Mouse (Mus musculus) forebrain, embryonic 13.5 days (tissue): ENCODE data around the gene Hcrtr1. TPM values are rescaled to one million over a fixed set of nuclear protein-coding genes. Genes with fewer than 3 reads are reported as not detected.

Experiments
- ATAC-seq: fragments of 200-750 bp; cut with Nextera tagmentation; 2 replicates; pipeline ENCODE4 v1.8.0; 2017
- H3K27ac ChIP-seq: fragments of 300-500 bp; sonication (generic); 2 replicates; pipeline ENCODE4 v1.5.1; 2015; ENCODE audit warnings: inconsistent platforms, mild to moderate bottlenecking, moderate library complexity
- H3K27me3 ChIP-seq: fragments of 300-500 bp; sonication (generic); 2 replicates; pipeline ENCODE4 v1.6.1; 2015; ENCODE audit warnings: mild to moderate bottlenecking, inconsistent platforms
- H3K36me3 ChIP-seq: fragments of 300-500 bp; sonication (generic); 2 replicates; pipeline ENCODE4 v1.6.1; 2015; ENCODE audit warnings: mild to moderate bottlenecking, inconsistent platforms; ENCODE audit not compliant: poor library complexity, severe bottlenecking
- H3K4me1 ChIP-seq: fragments of 300-500 bp; sonication (generic); 2 replicates; pipeline ENCODE4 v1.6.1; 2015; ENCODE audit warnings: inconsistent platforms
- H3K4me2 ChIP-seq: fragments of 300-500 bp; sonication (generic); 2 replicates; pipeline ENCODE4 v1.6.1; 2015; ENCODE audit warnings: inconsistent platforms, mild to moderate bottlenecking, moderate library complexity
- H3K4me3 ChIP-seq: fragments of 300-500 bp; sonication (generic); 2 replicates; pipeline ENCODE4 v1.5.1; 2015; ENCODE audit warnings: mild to moderate bottlenecking, inconsistent platforms
- H3K9ac ChIP-seq: fragments of 300-500 bp; sonication (generic); 2 replicates; pipeline ENCODE4 v1.6.1; 2015; ENCODE audit warnings: mild to moderate bottlenecking, inconsistent platforms
- H3K9me3 ChIP-seq: fragments of 300-500 bp; sonication (generic); replicated peaks from 2 replicates; pipeline ENCODE4 v1.6.1; 2016; ENCODE audit warnings: inconsistent platforms
- WGBS: fragments of 180-500 bp; shearing (Covaris S2); methylation state at CpG from one replicate; pipeline ENCODE4 v1.1.7; 2015; 5-methylcytosine and 5-hydroxymethylcytosine counted together
- polyA plus RNA-seq: library from polyadenylated mRNA; unstranded; fragments of >200 nt; fragmentation: Nextera tagmentation; extraction: Ambion mirVana; gene quantifications from 2 replicates; pipeline ENCODE4 v1.2.1, GENCODE M21; 2015

Hcrtr1 gene
- polyA plus RNA-seq, 1 experiment from 2014 or later, result not detected

- H3K9me3 ChIP-seq, result no peaks in the 10 kb centered on the region
- 0 out of 2 replicates have a peak, but pooled peaks cover 8% of the 10 kb centered on the region for H3K27me3 ChIP-seq
- H3K27ac ChIP-seq, result no peak overlapping the region
- H3K4me1 ChIP-seq, result peaks cover 16% of the 10 kb centered on the region
- no peak overlapping the region for H3K4me2 ChIP-seq
- no peak overlapping the region for H3K9ac ChIP-seq
- H3K4me3 ChIP-seq, result no peak overlapping the region
- 86% methylated on average over 3 of the region's 3 CpGs for WGBS
- H3K36me3 ChIP-seq, result no peaks in the 10 kb centered on the region
- no peak for ATAC-seq
Observed at GRCm38 (mm10) chr4:130108929-130109328, 30.2 kb downstream of the Hcrtr1 start.

DNA sequence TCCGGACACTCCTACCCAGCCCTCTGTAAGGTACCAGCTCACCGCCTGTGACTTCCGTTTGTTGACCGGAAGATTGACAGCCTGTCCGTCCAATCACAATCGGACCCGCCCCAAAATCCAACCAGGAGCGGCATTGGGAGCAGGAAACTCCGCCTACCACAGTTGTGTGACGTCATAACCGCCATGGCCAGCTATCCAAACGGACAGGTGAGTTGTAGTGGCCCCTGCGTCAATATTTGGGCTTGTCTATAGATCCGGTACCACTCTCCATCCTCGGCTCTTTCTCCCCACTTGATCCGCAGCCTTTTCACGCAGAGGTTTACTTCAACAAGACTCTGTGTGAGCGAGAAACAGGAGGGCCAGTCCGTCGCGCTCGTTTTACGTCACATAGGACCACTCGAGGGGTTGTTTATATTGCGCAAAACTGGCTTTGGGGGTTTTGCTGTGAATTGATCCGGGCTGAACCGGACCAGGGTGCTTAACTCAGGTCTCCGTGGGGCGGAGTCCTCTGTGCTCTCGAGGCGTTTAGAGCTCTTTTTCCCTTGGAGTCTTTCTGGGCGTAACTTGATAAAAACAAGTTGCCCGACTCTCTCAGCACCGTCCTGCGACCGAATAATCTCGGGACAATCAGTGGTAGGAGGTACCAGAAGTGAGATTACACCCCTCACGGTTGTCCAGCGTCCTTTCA, 31.6 kb downstream of the Hcrtr1 start:
- H3K27me3 ChIP-seq, result 0 out of 2 replicates have a peak, but pooled peaks cover 8% of the 10 kb centered on the region
- peak overlapping the region; percentile 69 for H3K4me3 ChIP-seq
- H3K4me2 ChIP-seq, result peak overlapping the region; percentile 73
- H3K27ac ChIP-seq, result no peak overlapping the region
- peak; percentile 99 for ATAC-seq
- H3K36me3 ChIP-seq, result no peaks in the 10 kb centered on the region
- no peaks in the 10 kb centered on the region for H3K9me3 ChIP-seq
- under 1% methylated on average over 39 of the region's 39 CpGs for WGBS
- H3K9ac ChIP-seq, result peak overlapping the region; percentile 66
- H3K4me1 ChIP-seq, result peaks cover 16% of the 10 kb centered on the region

DNA sequence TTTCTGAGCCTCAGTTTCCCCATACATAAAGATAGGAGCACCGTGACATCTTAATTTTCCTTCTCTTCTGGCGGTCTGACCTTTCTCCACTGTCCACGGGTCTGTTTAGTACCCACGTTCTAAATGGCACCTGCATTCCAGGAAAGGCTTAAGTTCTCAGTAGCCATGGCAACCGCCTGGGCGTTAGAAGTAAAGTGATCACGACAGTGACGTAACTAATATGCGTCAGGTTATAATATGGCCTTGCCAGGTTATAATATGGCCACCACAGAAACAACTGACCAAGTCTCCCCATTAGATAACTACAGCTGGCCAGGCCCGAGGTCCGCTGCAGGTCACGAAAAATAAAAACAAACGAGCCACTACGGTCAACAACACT, 32.1 kb downstream of the Hcrtr1 start:
- Histone ChIP-seq H3K4me3 (peak overlapping the region; percentile 69), H3K4me2 (peak overlapping the region; percentile 73), H3K36me3 (no peaks in the 10 kb centered on the region), H3K9me3 (no peaks in the 10 kb centered on the region), H3K27ac (no peak overlapping the region), H3K4me1 (peaks cover 21% of the 10 kb centered on the region), H3K9ac (no peak overlapping the region), H3K27me3 (0 out of 2 replicates have a peak, but pooled peaks cover 8% of the 10 kb centered on the region)
- peak; percentile 67 for ATAC-seq
- WGBS, result 12% methylated on average over 14 of the region's 14 CpGs

DNA sequence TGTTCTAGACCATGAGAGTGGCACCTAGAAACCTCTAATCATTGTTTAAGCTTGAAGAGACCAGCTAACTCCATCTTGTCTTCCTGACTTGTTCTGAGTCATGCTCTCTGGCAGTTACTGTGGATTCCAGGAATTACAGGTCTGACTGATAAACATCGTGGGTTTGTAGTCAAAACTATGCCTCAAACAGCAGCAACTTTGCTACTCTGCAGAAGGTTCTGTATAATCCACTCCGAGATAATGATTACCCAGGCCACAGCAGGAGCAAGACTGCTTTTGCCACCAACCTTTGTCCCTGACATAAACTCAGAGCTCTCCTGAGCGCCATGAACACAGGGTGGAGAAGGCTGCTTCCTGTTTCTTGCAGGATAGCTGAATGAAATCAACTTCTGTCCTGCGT, 34.6 kb downstream of the Hcrtr1 start:
- no peak for ATAC-seq
- peaks cover 32% of the 10 kb centered on the region for H3K4me1 ChIP-seq
- no peak overlapping the region for H3K27ac ChIP-seq
- no peak overlapping the region for H3K4me2 ChIP-seq
- WGBS, result 85% methylated on average over 4 of the region's 4 CpGs
- H3K9ac ChIP-seq, result no peak overlapping the region
- peaks cover 18% of the 10 kb centered on the region for H3K27me3 ChIP-seq
- no peaks in the 10 kb centered on the region for H3K36me3 ChIP-seq
- no peaks in the 10 kb centered on the region for H3K9me3 ChIP-seq
- no peak overlapping the region for H3K4me3 ChIP-seq

GRCm38 (mm10) chr4:130103632-130104031, 35.5 kb downstream of the Hcrtr1 start:
- peaks cover 28% of the 10 kb centered on the region for H3K4me1 ChIP-seq
- H3K9ac ChIP-seq, result no peak overlapping the region
- H3K4me3 ChIP-seq, result no peak overlapping the region
- H3K4me2 ChIP-seq, result no peak overlapping the region
- ATAC-seq, result no peak
- H3K36me3 ChIP-seq, result no peaks in the 10 kb centered on the region
- no peak overlapping the region for H3K27ac ChIP-seq
- WGBS, result 78% methylated on average over 12 of the region's 12 CpGs
- peaks cover 23% of the 10 kb centered on the region for H3K27me3 ChIP-seq
- no peaks in the 10 kb centered on the region for H3K9me3 ChIP-seq

- H3K4me1 ChIP-seq, result peaks cover 20% of the 10 kb centered on the region
- 3% methylated on average over 6 of the region's 6 CpGs for WGBS
- H3K27me3 ChIP-seq, result peaks cover 28% of the 10 kb centered on the region
- no peak for ATAC-seq
- no peak within 1 kb of the TSS for H3K27ac ChIP-seq
- H3K36me3 ChIP-seq, result no peaks in the 10 kb centered on the region
- no peak within 1 kb of the TSS for H3K4me2 ChIP-seq
- H3K4me3 ChIP-seq, result no peak within 1 kb of the TSS
- no peaks in the 10 kb centered on the region for H3K9me3 ChIP-seq
- no peak within 1 kb of the TSS for H3K9ac ChIP-seq
Observed at GRCm38 (mm10) chr4:130102111-130102651, 37.0 kb downstream of the Hcrtr1 start, which contains the start of gene Pef1. TSS of gene Pef1 (plus strand) at chr4:130102558.

DNA sequence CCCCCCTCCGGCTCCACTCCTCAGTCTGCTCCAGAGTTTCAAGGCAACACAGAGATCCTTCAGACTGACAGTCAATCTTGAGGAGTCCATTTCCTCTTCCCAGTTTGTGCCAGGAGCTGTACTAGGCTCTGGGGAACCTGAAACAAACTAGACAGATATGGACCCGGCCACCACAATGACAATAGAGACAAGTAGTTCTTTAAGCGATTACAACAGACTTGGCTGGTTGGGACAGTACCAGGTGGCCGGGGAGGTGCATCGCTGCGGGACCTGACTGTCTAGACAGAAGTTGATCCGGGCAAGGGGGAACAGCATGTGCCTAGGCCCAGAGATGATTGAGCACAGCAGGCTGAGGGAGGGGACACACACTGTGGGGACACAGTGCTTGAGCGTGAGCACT, 38.0 kb downstream of the Hcrtr1 start:
- H3K4me2 ChIP-seq, result no peak overlapping the region
- H3K9me3 ChIP-seq, result no peaks in the 10 kb centered on the region
- H3K9ac ChIP-seq, result no peak overlapping the region
- H3K36me3 ChIP-seq, result no peaks in the 10 kb centered on the region
- H3K27me3 ChIP-seq, result peaks cover 28% of the 10 kb centered on the region
- no peak for ATAC-seq
- H3K4me3 ChIP-seq, result no peak overlapping the region
- peaks cover 16% of the 10 kb centered on the region for H3K4me1 ChIP-seq
- H3K27ac ChIP-seq, result no peak overlapping the region
- 27% methylated on average over 8 of the region's 8 CpGs for WGBS

GRCm38 (mm10) chr4:130095137-130095536, 44.0 kb downstream of the Hcrtr1 start:
- 33% methylated on average over 3 of the region's 3 CpGs for WGBS

GRCm38 (mm10) chr4:130087293-130087692, 51.9 kb downstream of the Hcrtr1 start:
- Histone ChIP-seq H3K4me2 (no peak overlapping the region), H3K9ac (no peak overlapping the region), H3K4me1 (peaks cover 11% of the 10 kb centered on the region), H3K36me3 (no peaks in the 10 kb centered on the region), H3K9me3 (no peaks in the 10 kb centered on the region), H3K4me3 (no peak overlapping the region), H3K27me3 (peaks cover 14% of the 10 kb centered on the region), H3K27ac (no peak overlapping the region; the same call in 1 of the 2 replicates)
- WGBS, result 12% methylated on average over 7 of the region's 7 CpGs
- ATAC-seq, result peak; percentile 82

More at GRCm38 (mm10) chr4:130095137-130095536, 44.0 kb downstream of the Hcrtr1 start:
- Histone ChIP-seq H3K4me1 (no peaks in the 10 kb centered on the region), H3K4me3 (no peak overlapping the region), H3K27ac (no peak overlapping the region), H3K36me3 (no peaks in the 10 kb centered on the region), H3K4me2 (no peak overlapping the region), H3K27me3 (peaks cover 32% of the 10 kb centered on the region), H3K9ac (peak overlapping the region; percentile 12; the same call in 1 of the 2 replicates), H3K9me3 (no peaks in the 10 kb centered on the region)
- no peak for ATAC-seq

DNA sequence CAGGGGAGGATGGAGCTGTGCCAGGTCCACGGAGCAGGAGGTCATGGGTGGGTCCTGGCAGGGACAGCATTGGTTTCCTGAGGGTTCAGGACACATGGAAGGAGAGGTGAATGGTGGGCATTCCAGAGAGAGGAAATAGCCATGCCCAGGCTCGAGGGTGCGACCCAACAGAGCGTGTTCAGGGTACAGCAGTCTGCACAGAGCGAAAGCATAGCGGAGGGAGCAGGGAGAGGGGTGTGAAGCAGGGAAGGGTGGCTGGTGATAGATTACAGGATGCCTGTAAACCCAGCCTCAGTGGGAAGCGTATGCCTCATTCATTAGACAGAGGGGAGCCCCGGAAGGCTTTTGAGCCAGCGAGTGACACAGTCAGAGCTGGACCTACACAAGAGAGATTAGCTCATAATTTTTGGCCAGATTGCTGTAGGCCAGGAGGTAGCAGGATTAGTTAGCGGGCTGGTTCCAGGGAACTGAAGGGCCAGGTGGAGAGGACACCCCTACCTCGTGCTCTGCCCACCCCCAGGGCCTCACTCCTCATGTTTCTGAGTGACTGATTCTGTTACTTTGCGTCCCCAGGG, 53.8 kb downstream of the Hcrtr1 start:
- 65% methylated on average over 12 of the region's 12 CpGs for WGBS
- Histone ChIP-seq H3K27me3 (peaks cover 14% of the 10 kb centered on the region), H3K4me3 (no peak overlapping the region), H3K36me3 (no peaks in the 10 kb centered on the region), H3K4me1 (peaks cover 28% of the 10 kb centered on the region), H3K4me2 (no peak overlapping the region), H3K27ac (no peak overlapping the region), H3K9me3 (no peaks in the 10 kb centered on the region), H3K9ac (peak overlapping the region; percentile 21; the same call in 1 of the 2 replicates)
- ATAC-seq, result no peak

GRCm38 (mm10) chr4:130084331-130084945, 54.7 kb downstream of the Hcrtr1 start:
- H3K4me3 ChIP-seq, result no peak overlapping the region
- WGBS, result 56% methylated on average over 7 of the region's 7 CpGs
- H3K9ac ChIP-seq, result no peak overlapping the region; the same call in 1 of the 2 replicates
- H3K9me3 ChIP-seq, result no peaks in the 10 kb centered on the region
- H3K36me3 ChIP-seq, result no peaks in the 10 kb centered on the region
- H3K4me2 ChIP-seq, result no peak overlapping the region
- no peak overlapping the region; the same call in 1 of the 2 replicates for H3K27ac ChIP-seq
- H3K4me1 ChIP-seq, result peaks cover 32% of the 10 kb centered on the region
- peaks cover 14% of the 10 kb centered on the region for H3K27me3 ChIP-seq
- ATAC-seq, result no peak

- Histone ChIP-seq H3K4me2 (peak overlapping the region; percentile 10; the same call in 1 of the 2 replicates), H3K9ac (peak overlapping the region; percentile 7; the same call in 1 of the 2 replicates), H3K27ac (peak overlapping the region; percentile 32; the same call in 1 of the 2 replicates), H3K36me3 (no peaks in the 10 kb centered on the region), H3K27me3 (peaks cover 6% of the 10 kb centered on the region; the same call in 1 of the 2 replicates), H3K9me3 (no peaks in the 10 kb centered on the region), H3K4me3 (no peak overlapping the region), H3K4me1 (peaks cover 45% of the 10 kb centered on the region)
- WGBS, result 54% methylated on average over 9 of the region's 9 CpGs
- no peak; the same call in 1 of the 2 replicates for ATAC-seq
Observed at GRCm38 (mm10) chr4:130082211-130082610, 56.9 kb downstream of the Hcrtr1 start.
